Mouse (Mus musculus) layer of hippocampus, postnatal 25 days (tissue): ENCODE results near the gene F3. TPM values are rescaled to one million over a fixed set of nuclear protein-coding genes. Genes with fewer than 3 reads are reported as not detected.

ENCODE experiments used
- DNase-seq, 2 experiments: peaks; one replicate each; pipeline ENCODE4 v3.0.0; 2022; ENCODE audit warnings: mixed read lengths in 2 of 2, low spot score in 1 of 2; ENCODE audit errors: extremely low spot score in 1 of 2
- total RNA-seq, 2 experiments: library from RNA; stranded (reverse); gene quantifications; 2 replicates each; pipeline ENCODE4 v1.2.3; 2021

The F3 gene
- total RNA-seq, 2 experiments from 2014 or later = 46.4 to 55.8 TPM

GRCm38 (mm10) chr3:121703880-121704243, 19.5 kb upstream of the F3 start:
- no peak for DNase-seq

GRCm38 (mm10) chr3:121706087-121706486, 17.2 kb upstream of the F3 start:
- DNase-seq = no peak

DNA sequence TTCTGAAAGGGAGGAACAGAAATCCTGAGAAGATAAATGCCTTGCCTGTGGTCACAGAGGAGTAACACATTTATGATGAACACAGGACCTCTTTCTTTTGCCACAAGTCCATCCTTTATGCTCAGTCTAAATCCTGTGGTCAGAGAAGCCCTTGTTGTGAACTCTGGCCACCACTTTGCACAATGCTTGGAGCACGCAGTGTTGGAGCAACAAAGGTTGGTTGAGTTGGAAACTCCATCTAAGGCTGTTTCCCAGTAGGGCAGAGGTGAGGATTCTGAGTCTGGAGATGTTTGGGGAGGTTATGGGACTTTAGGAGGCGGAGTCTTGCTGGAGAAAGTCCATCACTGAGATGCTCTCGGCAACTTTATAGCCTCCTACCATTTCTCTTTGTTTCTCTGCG, 16.2 kb upstream of the F3 start:
- DNase-seq = no peak

- DNase-seq = no peak
Observed at GRCm38 (mm10) chr3:121710894-121711531, 12.3 kb upstream of the F3 start.

- no peak for DNase-seq
Observed at GRCm38 (mm10) chr3:121712222-121712621, 11.1 kb upstream of the F3 start.

DNA sequence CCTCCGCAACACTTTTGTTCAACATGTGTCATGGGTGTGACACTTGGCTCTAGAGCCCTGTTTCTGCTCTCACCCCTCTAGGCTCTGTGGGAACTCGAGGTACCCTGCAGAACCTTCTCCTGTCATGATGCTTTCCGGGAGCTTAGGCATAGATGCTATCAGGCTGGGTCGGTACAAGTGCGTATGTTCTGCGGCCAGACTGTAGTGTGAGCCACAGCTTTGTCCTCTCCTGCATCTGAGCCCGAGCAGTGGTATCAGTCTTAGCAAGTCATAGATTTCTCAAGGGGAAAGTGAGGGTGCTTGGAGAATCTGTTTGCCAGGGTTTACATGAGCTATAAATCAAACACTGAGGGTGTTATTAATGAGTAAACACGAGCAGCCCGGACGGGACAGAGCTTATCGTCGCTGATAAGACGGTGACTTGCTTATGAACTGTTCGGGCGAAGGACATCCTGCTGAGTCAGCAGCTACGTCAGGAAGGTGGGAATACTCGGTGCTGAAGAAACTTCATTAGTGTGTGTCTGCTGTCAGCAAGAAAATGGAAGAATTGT, 10.1 kb upstream of the F3 start:
- DNase-seq = no peak

DNA sequence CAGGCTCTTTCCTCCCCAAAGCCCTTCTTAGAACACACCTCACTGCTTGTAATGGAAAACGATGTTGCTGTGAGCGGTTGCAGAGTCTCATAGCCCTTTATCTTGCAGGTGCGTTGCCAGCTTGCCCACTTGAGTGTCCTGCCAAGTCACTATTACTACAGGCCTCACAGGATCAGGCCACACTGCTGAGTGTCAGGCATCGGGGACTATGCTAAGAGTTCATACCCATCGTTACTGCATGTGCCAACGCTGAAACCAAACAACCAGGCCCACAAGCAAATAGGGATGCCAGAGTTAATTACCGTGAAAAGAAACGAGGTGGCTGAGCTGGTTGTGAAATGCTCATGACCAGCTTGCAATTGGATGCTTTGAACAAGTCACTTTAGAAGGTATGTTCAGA, 9.5 kb upstream of the F3 start:
- DNase-seq = no peak

DNA sequence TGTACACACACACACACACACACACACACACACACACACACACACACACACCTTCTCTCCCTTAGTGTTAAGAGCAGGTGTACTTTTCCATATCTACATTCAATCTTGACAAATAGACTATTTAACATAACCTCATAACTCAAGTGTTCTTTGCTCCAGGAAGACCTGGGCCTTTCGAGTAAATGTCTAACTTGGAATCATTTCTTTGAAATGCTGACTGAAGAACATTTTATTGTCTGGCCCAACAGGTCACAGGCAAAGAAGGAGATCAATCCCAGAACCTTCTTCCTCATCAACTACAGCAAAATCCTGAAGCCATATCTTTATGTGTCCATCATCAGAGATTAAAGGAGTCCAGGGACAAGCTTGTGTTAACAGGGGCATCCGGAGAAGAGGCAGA, 8.9 kb upstream of the F3 start:
- DNase-seq = no peak

GRCm38 (mm10) chr3:121715336-121715735, 8.0 kb upstream of the F3 start:
- no peak for DNase-seq

DNA sequence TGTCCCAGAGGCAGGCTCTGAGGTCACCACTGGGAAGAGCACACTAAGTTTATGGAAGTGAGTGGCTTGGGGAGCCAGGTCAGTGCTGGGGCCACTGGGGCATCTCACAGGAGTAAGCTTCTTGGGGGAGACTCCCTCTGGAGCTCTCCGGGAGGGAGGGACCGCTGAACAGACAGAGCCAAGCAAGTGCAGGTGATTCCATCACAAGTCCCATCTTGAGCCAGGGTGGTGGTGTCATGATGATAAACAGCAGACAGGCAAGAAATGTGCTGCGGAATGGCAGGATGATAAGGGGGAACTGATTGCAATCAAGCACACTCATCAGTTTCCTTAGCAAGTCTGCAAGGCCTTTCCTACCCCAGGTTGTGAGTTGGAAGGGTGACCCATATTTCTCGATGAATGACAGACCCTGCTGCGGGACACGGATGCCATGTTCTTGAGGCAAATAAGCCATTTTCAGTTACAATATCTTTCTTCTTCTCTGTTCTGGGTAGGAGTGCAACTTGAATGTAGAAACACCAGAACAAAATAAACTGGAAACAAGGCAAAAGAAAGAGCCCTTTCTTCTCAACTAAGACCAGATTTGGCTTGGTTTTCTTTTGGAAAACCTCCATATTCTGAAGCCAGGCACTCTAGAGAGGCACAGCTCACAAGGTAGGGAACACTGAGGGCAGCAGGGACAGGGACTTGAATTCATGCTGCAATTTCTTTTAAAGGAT, 7.4 kb upstream of the F3 start:
- DNase-seq = no peak

GRCm38 (mm10) chr3:121716480-121716879, 6.9 kb upstream of the F3 start:
- no peak for DNase-seq

GRCm38 (mm10) chr3:121718679-121719078, 4.7 kb upstream of the F3 start:
- DNase-seq = no peak

GRCm38 (mm10) chr3:121719701-121720100, 3.6 kb upstream of the F3 start:
- DNase-seq = no peak

GRCm38 (mm10) chr3:121720801-121721690, 2.3 kb upstream of the F3 start:
- DNase-seq = no peak

GRCm38 (mm10) chr3:121721691-121722070, 1.7 kb upstream of the F3 start:
- no peak for DNase-seq

DNA sequence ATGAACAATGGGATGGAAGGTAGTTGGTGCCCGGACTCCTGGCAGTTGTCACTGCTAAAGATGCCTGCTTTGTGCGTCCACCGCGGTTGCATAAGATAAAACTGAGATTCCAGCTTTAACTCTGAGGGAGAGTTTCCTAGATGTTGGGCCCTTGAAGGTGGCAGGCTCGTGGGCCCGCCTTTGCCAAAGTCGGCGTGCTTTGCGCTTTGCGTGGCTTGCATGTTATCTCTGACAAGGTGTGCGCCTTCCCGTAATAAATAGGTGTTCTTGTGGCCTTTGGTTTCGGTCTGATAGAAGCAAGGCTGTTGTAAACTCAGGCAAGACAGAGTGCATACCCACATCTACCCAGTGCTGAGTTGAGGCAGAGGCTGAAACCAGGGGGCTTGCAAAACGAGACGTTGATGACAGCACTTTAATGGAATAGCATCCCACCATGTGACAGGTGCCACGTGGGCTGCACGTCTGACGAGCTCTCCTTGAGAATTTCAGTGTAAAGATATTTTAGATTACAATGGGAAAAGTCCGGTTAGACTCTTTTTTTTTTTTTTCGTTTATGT, 709 bp downstream of the F3 start:
- no peak for DNase-seq

DNA sequence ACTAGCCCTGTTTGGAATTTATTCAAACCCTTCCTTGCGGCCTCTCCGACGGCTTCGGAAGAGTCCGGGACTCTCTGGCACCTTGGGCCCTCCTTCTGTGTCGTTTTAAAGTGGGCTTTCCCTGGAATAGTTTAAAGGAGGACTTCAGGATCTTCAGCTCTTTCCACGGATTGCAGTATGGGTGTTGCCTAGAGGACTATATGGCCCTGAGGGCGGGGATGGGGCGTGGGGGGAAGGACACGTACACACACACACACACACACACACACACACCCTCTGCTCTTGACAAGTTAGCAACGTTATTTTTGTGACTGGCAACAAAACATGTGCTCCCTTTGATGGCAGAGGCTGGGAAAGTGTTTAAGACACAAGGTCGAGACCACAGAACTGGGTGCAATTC, 1.2 kb downstream of the F3 start:
- DNase-seq = no peak

DNA sequence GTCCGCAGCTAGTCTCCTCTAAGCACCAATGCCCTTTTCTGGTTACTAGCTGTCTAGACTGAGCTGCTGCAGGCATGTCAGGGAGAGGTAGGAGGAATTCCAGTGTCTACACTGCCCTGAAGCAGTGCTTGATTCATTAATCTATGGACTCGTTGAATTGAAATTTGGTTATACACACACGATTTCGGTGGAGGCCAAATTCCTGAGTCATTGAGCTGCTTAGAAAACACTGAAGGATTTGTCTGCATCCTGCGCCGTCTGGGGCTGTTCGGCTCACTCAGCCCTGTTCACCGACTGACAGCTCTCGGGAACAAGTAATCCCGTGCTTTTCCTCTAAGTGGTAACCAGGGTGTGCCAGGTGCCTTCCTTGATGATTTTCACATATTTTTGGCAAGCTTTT, 2.3 kb downstream of the F3 start:
- DNase-seq = no peak

- no peak for DNase-seq
Observed at GRCm38 (mm10) chr3:121729678-121730077, 6.3 kb downstream of the F3 start.

DNA sequence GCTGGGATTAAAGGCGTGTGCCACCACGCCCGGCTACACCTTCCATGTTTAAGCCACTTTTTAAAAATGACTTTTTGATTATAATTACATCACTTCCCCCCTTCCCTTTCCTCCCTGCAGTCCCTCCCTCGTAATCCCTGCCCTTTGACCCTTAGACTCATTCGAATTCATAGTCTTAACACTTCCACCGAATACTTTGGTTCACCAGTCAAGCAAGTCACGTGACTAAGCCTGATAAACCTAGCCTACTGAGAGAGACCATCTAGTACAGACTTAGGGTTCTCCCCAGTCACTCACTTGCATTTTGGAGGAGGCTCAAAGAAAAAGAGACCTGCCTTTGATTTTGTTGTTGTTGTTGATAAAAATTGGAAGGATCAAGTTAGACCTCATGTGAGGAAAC, 12.2 kb downstream of the F3 start:
- DNase-seq = no peak
